Mouse (Mus musculus) embryonic facial prominence, embryonic 11.5 days (tissue): ENCODE data around the gene Cyp4f13. TPM values are rescaled to one million over a fixed set of nuclear protein-coding genes. Genes with fewer than 3 reads are reported as not detected.

Experiments
- ATAC-seq: fragments of 200-750 bp; cut with Nextera tagmentation; replicated peaks from 2 replicates; pipeline ENCODE4 v1.8.0; 2017; ENCODE audit warnings: low read depth; ENCODE audit not compliant: insufficient number of reproducible peaks, low FRiP score, low TSS enrichment
- DNase-seq: peaks from one replicate; pipeline ENCODE4 v3.0.0-alpha.2; 2015; ENCODE audit warnings: low spot score
- H3K27ac ChIP-seq: fragments of 300-500 bp; sonication (generic); replicated peaks from 2 replicates; pipeline ENCODE4 v1.5.1; 2014; ENCODE audit warnings: mild to moderate bottlenecking, low read depth, low read length, control low read depth
- H3K27me3 ChIP-seq: fragments of 300-500 bp; sonication (generic); 2 replicates; pipeline ENCODE4 v1.6.1; 2014; ENCODE audit warnings: mild to moderate bottlenecking, low read length, moderate library complexity, mixed read lengths; ENCODE audit not compliant: control insufficient read depth, insufficient read depth
- H3K36me3 ChIP-seq: fragments of 300-500 bp; sonication (generic); replicated peaks from 2 replicates; pipeline ENCODE4 v1.6.1; 2014; ENCODE audit warnings: low read depth, mild to moderate bottlenecking, low read length, moderate library complexity, mixed read lengths; ENCODE audit not compliant: control insufficient read depth, insufficient read depth
- H3K4me1 ChIP-seq: fragments of 300-500 bp; sonication (generic); 2 replicates; pipeline ENCODE4 v1.6.1; 2014; ENCODE audit warnings: low read length, mixed read lengths; ENCODE audit not compliant: control insufficient read depth, insufficient read depth
- H3K4me2 ChIP-seq: fragments of 300-500 bp; sonication (generic); 2 replicates; pipeline ENCODE4 v1.6.1; 2014; ENCODE audit warnings: low read depth, mild to moderate bottlenecking, control low read depth, low read length, moderate library complexity
- H3K4me3 ChIP-seq: fragments of 300-500 bp; sonication (generic); 2 replicates; pipeline ENCODE4 v1.5.1; 2014; ENCODE audit warnings: low read depth, low read length, control low read depth
- H3K9ac ChIP-seq: fragments of 300-500 bp; sonication (generic); replicated peaks from 2 replicates; pipeline ENCODE4 v1.6.1; 2014; ENCODE audit warnings: mild to moderate bottlenecking, control low read depth, low read length
- H3K9me3 ChIP-seq: fragments of 300-500 bp; sonication (generic); replicated peaks from 2 replicates; pipeline ENCODE4 v1.6.1; 2016; ENCODE audit warnings: mild to moderate bottlenecking, low read length, inconsistent platforms, mixed read lengths; ENCODE audit not compliant: control insufficient read depth
- WGBS: fragments of 180-500 bp; shearing (Covaris S2); extraction: QIAGEN DNeasy Blood & Tissue Kit; methylation state at CpG from one replicate; pipeline ENCODE4 v1.1.7; 2014; 5-methylcytosine and 5-hydroxymethylcytosine counted together
- polyA plus RNA-seq: library from polyadenylated mRNA; unstranded; fragments of >200 nt; fragmentation: Nextera tagmentation; extraction: Ambion mirVana; gene quantifications from 2 replicates; pipeline ENCODE4 v1.2.1, GENCODE M21; 2014

Gene Cyp4f13
- 2.7 and 3.4 TPM in 2 replicates for polyA plus RNA-seq

- Histone ChIP-seq H3K36me3 (no peaks in the 10 kb centered on the region), H3K4me1 (no peaks in the 10 kb centered on the region), H3K4me2 (peak within 1 kb of the TSS; percentile 14), H3K9me3 (no peaks in the 10 kb centered on the region), H3K27ac (no peak within 1 kb of the TSS), H3K4me3 (peak within 1 kb of the TSS; percentile 30), H3K9ac (0 out of 2 replicates have a peak within 1 kb of the TSS, but pooled peaks have one; percentile 6), H3K27me3 (no peaks in the 10 kb centered on the region)
- DNase-seq (peak; percentile 77), ATAC-seq (peak; percentile 83)
- 41% methylated on average over 12 of the region's 12 CpGs for WGBS
Measured at GRCm38 (mm10) chr17:32947215-32947914, at the start of gene Cyp4f13. Gene Cyp4f13 (minus strand): TSS chr17:32947402.

GRCm38 (mm10) chr17:32992699-32993474, 45.7 kb upstream of the Cyp4f13 start, which contains the start of gene Zfp952:
Gene Zfp952 (plus strand): TSS chr17:32993129.
- no peaks in the 10 kb centered on the region for H3K4me1 ChIP-seq
- H3K27ac ChIP-seq: no peak within 1 kb of the TSS
- peak within 1 kb of the TSS; percentile 72 for H3K4me3 ChIP-seq
- WGBS: under 1% methylated on average over 21 of the region's 21 CpGs
- H3K36me3 ChIP-seq: peaks cover 3% of the 10 kb centered on the region; the same call in 1 of the 2 replicates
- no peaks in the 10 kb centered on the region for H3K27me3 ChIP-seq
- peak within 1 kb of the TSS; percentile 73 for H3K9ac ChIP-seq
- H3K4me2 ChIP-seq: peak within 1 kb of the TSS; percentile 73
- DNase-seq (peak; percentile 93), ATAC-seq (peak; percentile 93)
- H3K9me3 ChIP-seq: no peaks in the 10 kb centered on the region

GRCm38 (mm10) chr17:32991965-32992698, 44.9 kb upstream of the Cyp4f13 start:
- Histone ChIP-seq H3K9ac (no peak overlapping the region), H3K9me3 (no peaks in the 10 kb centered on the region), H3K4me2 (no peak overlapping the region; the same call in 1 of the 2 replicates), H3K4me1 (no peaks in the 10 kb centered on the region), H3K4me3 (no peak overlapping the region), H3K27ac (no peak overlapping the region), H3K27me3 (no peaks in the 10 kb centered on the region), H3K36me3 (peaks cover 3% of the 10 kb centered on the region; the same call in 1 of the 2 replicates)
- WGBS: 75% methylated on average over 12 of the region's 12 CpGs
- ATAC-seq: no peak
- DNase-seq: peak; percentile 18

GRCm38 (mm10) chr17:32986301-32986700, 39.1 kb upstream of the Cyp4f13 start:
- no peak overlapping the region for H3K4me3 ChIP-seq
- no peaks in the 10 kb centered on the region for H3K27me3 ChIP-seq
- H3K9me3 ChIP-seq: no peaks in the 10 kb centered on the region
- no peak overlapping the region for H3K4me2 ChIP-seq
- no peak for ATAC-seq
- 75% methylated on average over 4 of the region's 4 CpGs for WGBS
- no peak overlapping the region for H3K27ac ChIP-seq
- no peak overlapping the region for H3K9ac ChIP-seq
- H3K36me3 ChIP-seq: no peaks in the 10 kb centered on the region
- DNase-seq: no peak
- H3K4me1 ChIP-seq: no peaks in the 10 kb centered on the region

GRCm38 (mm10) chr17:32981361-32981760, 34.2 kb upstream of the Cyp4f13 start:
- DNase-seq: no peak
- H3K4me1 ChIP-seq: no peaks in the 10 kb centered on the region
- H3K9me3 ChIP-seq: no peaks in the 10 kb centered on the region
- no peaks in the 10 kb centered on the region for H3K27me3 ChIP-seq
- no peak overlapping the region for H3K9ac ChIP-seq
- H3K36me3 ChIP-seq: peaks cover 16% of the 10 kb centered on the region
- no peak overlapping the region for H3K4me2 ChIP-seq
- H3K27ac ChIP-seq: no peak overlapping the region
- no peak for ATAC-seq
- WGBS: 89% methylated on average over 4 of the region's 4 CpGs
- H3K4me3 ChIP-seq: no peak overlapping the region

GRCm38 (mm10) chr17:32965623-32966290, 18.6 kb upstream of the Cyp4f13 start, which contains the start of gene Zfp472:
Gene Zfp472 (plus strand): TSS chr17:32965814.
- DNase-seq (peak; percentile 97), ATAC-seq (peak; percentile 99)
- Histone ChIP-seq H3K9ac (peak within 1 kb of the TSS; percentile 82), H3K36me3 (no peaks in the 10 kb centered on the region), H3K27me3 (no peaks in the 10 kb centered on the region), H3K4me2 (peak within 1 kb of the TSS; percentile 64), H3K4me3 (peak within 1 kb of the TSS; percentile 74), H3K27ac (peak within 1 kb of the TSS; percentile 75), H3K9me3 (no peaks in the 10 kb centered on the region), H3K4me1 (peaks cover 5% of the 10 kb centered on the region; the same call in 1 of the 2 replicates)
- WGBS: under 1% methylated on average over 33 of the region's 33 CpGs

GRCm38 (mm10) chr17:32965253-32965622, 18.0 kb upstream of the Cyp4f13 start:
- no peak overlapping the region for H3K27ac ChIP-seq

More at GRCm38 (mm10) chr17:32965253-32965622, 18.0 kb upstream of the Cyp4f13 start:
- H3K9me3 ChIP-seq: no peaks in the 10 kb centered on the region
- H3K9ac ChIP-seq: peak overlapping the region; percentile 61
- H3K4me2 ChIP-seq: peak overlapping the region; percentile 52
- H3K4me1 ChIP-seq: peaks cover 5% of the 10 kb centered on the region; the same call in 1 of the 2 replicates
- WGBS: under 1% methylated on average over 14 of the region's 14 CpGs
- H3K27me3 ChIP-seq: no peaks in the 10 kb centered on the region
- no peaks in the 10 kb centered on the region for H3K36me3 ChIP-seq
- peak overlapping the region; percentile 74 for H3K4me3 ChIP-seq
- DNase-seq (no peak), ATAC-seq (no peak; the same call in 1 of the 2 replicates)
